Comparison of ENCODE assay signal across 8 mouse cellular contexts in the genomic region with DNA sequence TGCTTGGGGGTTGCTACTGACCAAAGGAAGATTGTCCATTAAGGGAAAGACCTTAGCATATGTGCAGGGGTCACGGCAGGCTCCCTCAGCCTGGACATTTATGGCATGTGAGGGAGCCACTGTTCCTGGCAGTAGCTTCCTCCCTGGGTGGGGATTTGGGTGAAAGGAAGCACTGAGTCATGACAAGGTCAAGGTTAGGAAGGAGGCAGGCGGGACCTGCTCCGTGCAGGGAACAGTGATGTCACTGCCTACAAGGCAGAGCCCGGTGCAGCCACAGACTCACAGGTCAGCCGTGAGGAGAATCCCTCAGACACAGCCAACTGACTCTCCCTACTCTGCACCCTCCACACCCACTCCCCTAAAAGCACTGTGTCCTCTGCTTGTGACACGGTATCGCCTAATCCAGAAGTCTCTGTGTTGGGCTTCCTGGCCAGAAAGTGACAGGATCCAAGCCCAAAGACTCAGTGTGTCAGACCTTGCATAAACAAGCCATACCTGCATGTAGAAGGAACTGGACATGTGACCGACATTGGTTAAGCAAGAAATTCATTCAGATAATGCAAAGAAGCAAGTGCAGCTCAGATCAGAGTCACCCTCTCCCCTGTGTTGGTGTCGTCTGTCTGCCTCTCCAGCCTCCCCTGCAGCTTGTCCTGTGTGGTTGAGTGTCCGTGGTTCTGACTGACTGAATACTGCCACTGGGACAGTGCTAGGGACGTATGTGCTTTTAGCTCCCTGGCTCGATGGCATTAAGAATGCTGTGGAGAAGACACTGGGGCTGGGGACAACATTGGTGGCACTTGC. TPM values are rescaled to one million over a fixed set of nuclear protein-coding genes. Genes with fewer than 3 reads are reported as not detected.
A peak's percentile ranks its signal among the peaks of the same experiment; 100 is the strongest.
DNase-seq lines count a peak whose midpoint lies in the region; ATAC-seq and TF ChIP-seq lines count a peak whose summit lies in the region.

No protein-coding gene starts in this region.

- H3K79me2 ChIP-seq in myocyte (ENCODE audit: control insufficient read depth, insufficient read depth), result no peaks in the 10 kb centered on the region

- no peak for TF ChIP-seq POLR2A in myocyte (IDR thresholded peaks at IDR 0.05; ENCODE audit: insufficient read length, low read depth)

- peaks cover 38% of the 10 kb centered on the region for H3K4me1 ChIP-seq in kidney, embryonic 15.5 days
- peaks cover 5% of the 10 kb centered on the region; the same call in 1 of the 2 replicates for H3K4me1 ChIP-seq in midbrain, embryonic 16.5 days (ENCODE audit: control insufficient read depth, insufficient read depth, low read length)

- no peak overlapping the region for H3K4me3 ChIP-seq in kidney, embryonic 15.5 days (replicated peaks)
- H3K4me3 ChIP-seq in myocyte, result no peak overlapping the region
- no peak overlapping the region for H3K4me3 ChIP-seq in left cerebral cortex, adult 2 months
- H3K4me3 ChIP-seq in midbrain, embryonic 16.5 days (ENCODE audit: low read depth, low read length), result no peak overlapping the region

- DNase-seq in lung, adult 18-20 months, result peak; percentile 63 to 74
- no peak for DNase-seq in lung, postnatal 14 days
- DNase-seq in left cerebral cortex, adult 2 months (ENCODE audit: extremely low spot score in 1 of 2, low spot score in 2 of 2), result no peak
- DNase-seq in thymus, postnatal 14 days, result no peak

- no peak overlapping the region for H3K9ac ChIP-seq in kidney, embryonic 15.5 days
- no peak overlapping the region for H3K9ac ChIP-seq in midbrain, embryonic 16.5 days (ENCODE audit: low read depth, low read length)

- intact Hi-C loops in left cerebral cortex, adult 2 months (cut with DNase I), result no loop called here

- no peak overlapping the region for H3ac ChIP-seq in myocyte (ENCODE audit: control insufficient read depth, insufficient read length)

- 0 out of 2 replicates have a peak, but pooled peaks cover 4% of the 10 kb centered on the region for H3K36me3 ChIP-seq in kidney, embryonic 15.5 days
- no peaks in the 10 kb centered on the region for H3K36me3 ChIP-seq in myocyte (ENCODE audit: control insufficient read depth, insufficient read depth)
- no peaks in the 10 kb centered on the region for H3K36me3 ChIP-seq in midbrain, embryonic 16.5 days (ENCODE audit: control insufficient read depth, insufficient read depth, low read length)

- peak; percentile 64 for ATAC-seq in granulocyte monocyte progenitor cell, adult 5-6 weeks (replicated peaks; ENCODE audit: poor library complexity, severe bottlenecking)
- peak; percentile 73 for ATAC-seq in kidney, embryonic 15.5 days (replicated peaks; ENCODE audit: low FRiP score)
- no peak for ATAC-seq in midbrain, embryonic 16.5 days

- H3K4me2 ChIP-seq in kidney, embryonic 15.5 days, result peak overlapping the region; percentile 13; the same call in 1 of the 2 replicates
- peak overlapping the region; percentile 30 for H3K4me2 ChIP-seq in myocyte (ENCODE audit: low read depth)
- no peak overlapping the region for H3K4me2 ChIP-seq in midbrain, embryonic 16.5 days (ENCODE audit: low read length)

- TF ChIP-seq CTCF in left cerebral cortex, adult 2 months (IDR thresholded peaks at IDR 0.05), result no peak

- no peaks in the 10 kb centered on the region for H3K27me3 ChIP-seq in kidney, embryonic 15.5 days
- H3K27me3 ChIP-seq in myocyte (ENCODE audit: control insufficient read depth, insufficient read depth, insufficient read length), result no peaks in the 10 kb centered on the region
- no peaks in the 10 kb centered on the region for H3K27me3 ChIP-seq in midbrain, embryonic 16.5 days (ENCODE audit: control insufficient read depth, insufficient read depth, low read depth, low read length)

- H3K9me3 ChIP-seq in kidney, embryonic 15.5 days (replicated peaks), result no peaks in the 10 kb centered on the region
- no peaks in the 10 kb centered on the region; the same call in 1 of the 2 replicates for H3K9me3 ChIP-seq in midbrain, embryonic 16.5 days (replicated peaks; ENCODE audit: control insufficient read depth, low read length, poor library complexity, severe bottlenecking)

- WGBS in kidney, embryonic 15.5 days, result 42% methylated on average over 12 of the region's 12 CpGs
- 75% methylated on average over 12 of the region's 12 CpGs for WGBS in midbrain, embryonic 16.5 days

- H3K27ac ChIP-seq in kidney, embryonic 15.5 days, result peak overlapping the region; percentile 46
- H3K27ac ChIP-seq in left cerebral cortex, adult 2 months, result no peak overlapping the region
- H3K27ac ChIP-seq in midbrain, embryonic 16.5 days (ENCODE audit: low read length), result no peak overlapping the region

TF ChIP-seq in myocyte, 11 proteins besides CTCF, POLR2A, EP300 and RAD21:
- TF ChIP-seq TCF3 (IDR thresholded peaks at IDR 0.05; ENCODE audit: insufficient read length, low read depth), result no peak
- no peak for TF ChIP-seq POLR2AphosphoS2 (IDR thresholded peaks at IDR 0.05; ENCODE audit: insufficient read length, low read depth)
- no peak for TF ChIP-seq MYOG (IDR thresholded peaks at IDR 0.05; ENCODE audit: control insufficient read depth in 1 of 3, insufficient read depth in 1 of 3, insufficient read length in 2 of 3, low read depth in 2 of 3)
- no peak for TF ChIP-seq CEBPB (IDR thresholded peaks at IDR 0.05; ENCODE audit: insufficient read depth, poor library complexity, severe bottlenecking)
- TF ChIP-seq TCF12 (IDR thresholded peaks at IDR 0.05; ENCODE audit: insufficient read depth, poor library complexity, severe bottlenecking), result no peak
- no peak for TF ChIP-seq E2F4 (IDR thresholded peaks at IDR 0.05; ENCODE audit: insufficient read depth)
- TF ChIP-seq MYOD1 (IDR thresholded peaks at IDR 0.05; ENCODE audit: control insufficient read depth in 1 of 3, insufficient read length in 2 of 3, low read depth in 2 of 3), result no peak
- no peak for TF ChIP-seq REST (IDR thresholded peaks at IDR 0.05; ENCODE audit: insufficient read depth, insufficient read length)
- TF ChIP-seq MAX (IDR thresholded peaks at IDR 0.05; ENCODE audit: low read depth), result no peak
- no peak for TF ChIP-seq USF1 (IDR thresholded peaks at IDR 0.05; ENCODE audit: low read depth)
- TF ChIP-seq SRF (IDR thresholded peaks at IDR 0.05; ENCODE audit: control insufficient read depth, insufficient read length, low read depth), result no peak

RNA-seq across cellular contexts. Expression of a gene that starts 27.9 kb away (rescaled TPM):
- total RNA-seq in granulocyte monocyte progenitor cell, adult 5-6 weeks (2014; fragmentation: Nextera tagmentation), result not detected in 2 replicates
- total RNA-seq in granulocyte monocyte progenitor cell, adult 5-6 weeks (2017), result 0.22 and 0.67 TPM in 2 replicates
- 297 and 335 TPM in 2 replicates for polyA plus RNA-seq in kidney, embryonic 15.5 days (2015; fragmentation: Nextera tagmentation; extraction: Ambion mirVana)
- 34.8 TPM for polyA plus RNA-seq in myocyte (2012; fragmentation: generic; extraction: Trizol)
- 10 to 100 TPM; 55.4 to 66.2 TPM for total RNA-seq in left cerebral cortex, adult 2 months (2021)
- 73.6 and 83.1 TPM in 2 replicates for polyA plus RNA-seq in midbrain, embryonic 16.5 days (2015; fragmentation: Nextera tagmentation; extraction: Ambion mirVana)

RNA-seq across cellular contexts. Expression of a gene that starts 27.9 kb away (rescaled TPM):
- total RNA-seq in granulocyte monocyte progenitor cell, adult 5-6 weeks (2014; fragmentation: Nextera tagmentation), result 0.04 and 0.52 TPM in 2 replicates
- total RNA-seq in granulocyte monocyte progenitor cell, adult 5-6 weeks (2017), result 0.26 TPM in 1 of 2 replicates, not detected in the other
- polyA plus RNA-seq in kidney, embryonic 15.5 days (2015; fragmentation: Nextera tagmentation; extraction: Ambion mirVana), result 108 and 116 TPM in 2 replicates
- polyA plus RNA-seq in myocyte (2012; fragmentation: generic; extraction: Trizol), result 47.3 TPM
- total RNA-seq in left cerebral cortex, adult 2 months (2021), result 10 to 100 TPM; 57.1 to 60.9 TPM
- 33.8 and 37.8 TPM in 2 replicates for polyA plus RNA-seq in midbrain, embryonic 16.5 days (2015; fragmentation: Nextera tagmentation; extraction: Ambion mirVana)

Comparison
In these comparisons a context has a peak if more than half of its experiments do, and no peak if none do; other contexts are left out.
1. DNase-seq: peak in lung, adult 18-20 months (2 of 2); none in lung, postnatal 14 days (single experiment), left cerebral cortex, adult 2 months (0 of 2) and thymus, postnatal 14 days (single experiment).